Mouse (Mus musculus): ENCODE measurements at regions not wholly inside any gene's neighbourhood (a gene's known extent, or its start where the extent isn't known, plus 50 kb on each side); places are given as distances from the start of the nearest gene placed in this dataset.

GRCm38 (mm10) chr10:31035611-31036010 is 193.0 kb upstream of the Hey2 start:
- H3K79me2 ChIP-seq (ENCODE audit: control insufficient read depth, insufficient read depth, low read length, poor library complexity) = no peaks in the 10 kb centered on the region
- no peaks in the 10 kb centered on the region for H3K36me3 ChIP-seq (ENCODE audit: control insufficient read depth in 1 of 2, insufficient read depth in 2 of 2, low read length in 2 of 2)
- no peaks in the 10 kb centered on the region for H3K9me3 ChIP-seq (replicated peaks; ENCODE audit: insufficient read depth, low read length)
- DNase-seq (ENCODE audit: low read depth, low spot score) = peak; percentile 3
- TF ChIP-seq BHLHE40 (IDR thresholded peaks at IDR 0.05; ENCODE audit: borderline replicate concordance, low read depth, low read length) (no peak), TCF12 (IDR thresholded peaks at IDR 0.05; ENCODE audit: low read depth, low read length) (no peak), NELFE (IDR thresholded peaks at IDR 0.05; ENCODE audit: low read depth, low read length) (no peak), RAD21 (IDR thresholded peaks at IDR 0.05; ENCODE audit: low read depth, low read length) (no peak), NRF1 (IDR thresholded peaks at IDR 0.05; ENCODE audit: insufficient read depth, low read depth, low read length, poor library complexity, severe bottlenecking) (no peak), ZC3H11A (IDR thresholded peaks at IDR 0.05; ENCODE audit: low read depth, low read length) (no peak), POLR2A (IDR thresholded peaks at IDR 0.05; ENCODE audit: control insufficient read depth in 1 of 2, insufficient read depth in 1 of 2, low read depth in 1 of 2, low read length in 2 of 2, poor library complexity in 1 of 2) (no peak), MAZ (IDR thresholded peaks at IDR 0.05; ENCODE audit: low read depth, low read length) (no peak), MYC (IDR thresholded peaks at IDR 0.05; ENCODE audit: low read depth, low read length) (no peak), RCOR1 (IDR thresholded peaks at IDR 0.05; ENCODE audit: low read depth, low read length) (no peak), HCFC1 (IDR thresholded peaks at IDR 0.05; ENCODE audit: low read depth, low read length) (no peak), EP300 (IDR thresholded peaks at IDR 0.05; ENCODE audit: low read depth in 1 of 2, low read length in 2 of 2) (no peak), ZNF384 (IDR thresholded peaks at IDR 0.05; ENCODE audit: low read depth, low read length) (no peak), USF2 (IDR thresholded peaks at IDR 0.05; ENCODE audit: borderline replicate concordance in 1 of 2, insufficient read depth in 1 of 2, low read depth in 1 of 2, low read length in 2 of 2) (no peak), GABPA (IDR thresholded peaks at IDR 0.05; ENCODE audit: low read depth, low read length) (no peak), MYB (IDR thresholded peaks at IDR 0.05; ENCODE audit: low read depth, low read length) (no peak), CHD1 (IDR thresholded peaks at IDR 0.05; ENCODE audit: low read depth, low read length) (no peak), ETS1 (IDR thresholded peaks at IDR 0.05; ENCODE audit: low read depth, low read length) (no peak), MAFK (IDR thresholded peaks at IDR 0.05; ENCODE audit: borderline replicate concordance, low read depth, low read length) (no peak), ZMIZ1 (IDR thresholded peaks at IDR 0.05; ENCODE audit: low read depth, low read length) (no peak)
- H3K27me3 ChIP-seq (ENCODE audit: control insufficient read depth in 1 of 2, insufficient read depth in 2 of 2, low read length in 2 of 2) = no peaks in the 10 kb centered on the region
- no peaks in the 10 kb centered on the region for H3K4me1 ChIP-seq (ENCODE audit: control insufficient read depth in 1 of 2, insufficient read depth in 2 of 2, low read length in 2 of 2)
- H3K9ac ChIP-seq (ENCODE audit: control insufficient read depth, low read depth, low read length, poor library complexity, severe bottlenecking) = no peak overlapping the region
- H3K27ac ChIP-seq (ENCODE audit: control insufficient read depth, low read depth, low read length) = no peak overlapping the region
- H3K4me3 ChIP-seq (ENCODE audit: control insufficient read depth in 1 of 2, insufficient read depth in 1 of 2, low read depth in 2 of 2, low read length in 2 of 2) = peak overlapping the region; percentile 29 to 69; a peak in 3 of 4 replicates

- no peak overlapping the region for H3K9ac ChIP-seq (ENCODE audit: control insufficient read depth, low read depth, low read length, poor library complexity, severe bottlenecking)
- no peaks in the 10 kb centered on the region for H3K36me3 ChIP-seq (ENCODE audit: control insufficient read depth in 1 of 2, insufficient read depth in 2 of 2, low read length in 2 of 2)
- H3K4me1 ChIP-seq (ENCODE audit: control insufficient read depth in 1 of 2, insufficient read depth in 2 of 2, low read length in 2 of 2) = no peaks in the 10 kb centered on the region
- DNase-seq (ENCODE audit: low read depth, low spot score) = no peak
- no peaks in the 10 kb centered on the region for H3K79me2 ChIP-seq (ENCODE audit: control insufficient read depth, insufficient read depth, low read length, poor library complexity)
- H3K9me3 ChIP-seq (replicated peaks; ENCODE audit: insufficient read depth, low read length) = no peaks in the 10 kb centered on the region
- no peak overlapping the region for H3K4me3 ChIP-seq (ENCODE audit: control insufficient read depth in 1 of 2, insufficient read depth in 1 of 2, low read depth in 2 of 2, low read length in 2 of 2)
- TF ChIP-seq TBP (IDR thresholded peaks at IDR 0.05; ENCODE audit: low read depth, low read length) (no peak), POLR2AphosphoS2 (IDR thresholded peaks at IDR 0.05; ENCODE audit: low read length) (no peak), ETS1 (IDR thresholded peaks at IDR 0.05; ENCODE audit: low read depth, low read length) (no peak), USF1 (IDR thresholded peaks at IDR 0.05; ENCODE audit: low read depth, low read length) (no peak), GATA1 (IDR thresholded peaks at IDR 0.05; ENCODE audit: low read depth, low read length) (no peak), SMC3 (IDR thresholded peaks at IDR 0.05; ENCODE audit: low read depth, low read length) (no peak), NRF1 (IDR thresholded peaks at IDR 0.05; ENCODE audit: insufficient read depth, low read depth, low read length, poor library complexity, severe bottlenecking) (no peak), TAL1 (IDR thresholded peaks at IDR 0.05; ENCODE audit: low read length) (no peak), MAFK (IDR thresholded peaks at IDR 0.05; ENCODE audit: borderline replicate concordance, low read depth, low read length) (no peak), RAD21 (IDR thresholded peaks at IDR 0.05; ENCODE audit: low read depth, low read length) (no peak), BHLHE40 (IDR thresholded peaks at IDR 0.05; ENCODE audit: borderline replicate concordance, low read depth, low read length) (no peak), UBTF (IDR thresholded peaks at IDR 0.05; ENCODE audit: borderline replicate concordance, insufficient read depth, low read depth, low read length) (no peak), SIN3A (IDR thresholded peaks at IDR 0.05; ENCODE audit: low read length) (no peak)
- H3K27me3 ChIP-seq (ENCODE audit: control insufficient read depth in 1 of 2, insufficient read depth in 2 of 2, low read length in 2 of 2) = no peaks in the 10 kb centered on the region
- no peak overlapping the region for H3K27ac ChIP-seq (ENCODE audit: control insufficient read depth, low read depth, low read length)
Measured at GRCm38 (mm10) chr10:31034782-31035181, 192.2 kb upstream of the Hey2 start.

Data from MEL (cell line).